Mouse (Mus musculus): ENCODE results near the gene Nup43. TPM values are rescaled to one million over a fixed set of nuclear protein-coding genes. Genes with fewer than 3 reads are reported as not detected.

The Nup43 gene
- total and polyA plus RNA-seq, 3 experiments, result 1.8 to 53.4 (median 37.9) TPM

DNA sequence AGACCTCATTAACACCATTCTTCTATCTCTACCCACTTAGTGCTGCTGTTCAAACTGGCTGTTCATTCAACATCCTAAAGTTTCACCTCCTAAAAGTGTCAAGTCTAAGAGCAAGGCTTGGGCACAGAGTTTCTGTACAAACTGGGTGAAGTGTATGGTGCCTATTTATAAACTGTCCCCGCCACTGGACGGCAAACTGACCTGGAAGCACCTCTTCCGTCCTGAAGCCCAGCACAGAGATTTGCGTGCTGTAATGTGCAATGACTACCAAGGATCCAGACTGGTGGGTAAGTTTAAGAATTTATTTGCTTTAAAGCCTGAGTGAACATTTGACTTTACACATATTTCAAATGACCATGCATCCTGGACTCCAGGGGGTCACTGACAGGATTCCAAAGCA lies 38.2 kb upstream of the Nup43 start:
- H3K36me3 ChIP-seq (replicated peaks), result peaks cover 55% of the 10 kb centered on the region
- H3K4me1 ChIP-seq (ENCODE audit: insufficient read depth, low read depth, low read length), result no peaks in the 10 kb centered on the region
- ATAC-seq (ENCODE audit: extremely low read depth, insufficient number of reproducible peaks, low FRiP score, poor library complexity, severe bottlenecking) (no peak), DNase-seq (ENCODE audit: low spot score) (no peak)
- H3K27me3 ChIP-seq (ENCODE audit: insufficient read depth, low read length), result no peaks in the 10 kb centered on the region
- no peaks in the 10 kb centered on the region for H3K9me3 ChIP-seq (replicated peaks)
- no peak for TF ChIP-seq GATA1 (IDR thresholded peaks at IDR 0.05; ENCODE audit: borderline replicate concordance, low read length)
- no peak for TF ChIP-seq TAL1 (conservative IDR thresholded peaks at IDR 0.05; ENCODE audit: low read depth, low read length)
- TF ChIP-seq POLR2AphosphoS5 (IDR thresholded peaks at IDR 0.05; ENCODE audit: insufficient replicate concordance, low read depth, low read length), result no peak
- TF ChIP-seq CTCF (IDR thresholded peaks at IDR 0.05; ENCODE audit: low read depth, low read length), result no peak
- no peak for TF ChIP-seq GATA2 (IDR thresholded peaks at IDR 0.05; ENCODE audit: borderline replicate concordance, low read depth, low read length)
- H3K4me3 ChIP-seq (ENCODE audit: low read depth, low read length), result no peak overlapping the region

DNA sequence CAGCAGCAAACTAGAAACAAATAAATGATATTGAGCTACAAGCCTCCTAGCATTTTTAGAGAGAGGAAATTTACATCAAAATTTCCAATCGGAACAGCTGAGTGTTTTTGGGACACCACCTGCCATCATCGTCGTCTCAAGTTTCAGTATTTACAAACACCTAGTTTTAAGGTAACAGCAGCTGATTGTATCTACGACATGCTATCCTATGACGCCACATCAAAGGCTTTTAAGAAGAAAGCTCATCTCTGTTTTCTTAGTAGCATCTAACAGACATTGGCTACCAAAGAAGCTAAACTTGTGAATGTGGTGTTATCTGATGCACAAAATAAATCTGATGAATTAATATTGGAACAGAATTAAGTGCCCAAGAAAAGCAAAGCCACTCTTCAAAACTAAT lies 37.0 kb upstream of the Nup43 start:
- no peak for ATAC-seq (ENCODE audit: extremely low read depth, insufficient number of reproducible peaks, low FRiP score, poor library complexity, severe bottlenecking)

DNA sequence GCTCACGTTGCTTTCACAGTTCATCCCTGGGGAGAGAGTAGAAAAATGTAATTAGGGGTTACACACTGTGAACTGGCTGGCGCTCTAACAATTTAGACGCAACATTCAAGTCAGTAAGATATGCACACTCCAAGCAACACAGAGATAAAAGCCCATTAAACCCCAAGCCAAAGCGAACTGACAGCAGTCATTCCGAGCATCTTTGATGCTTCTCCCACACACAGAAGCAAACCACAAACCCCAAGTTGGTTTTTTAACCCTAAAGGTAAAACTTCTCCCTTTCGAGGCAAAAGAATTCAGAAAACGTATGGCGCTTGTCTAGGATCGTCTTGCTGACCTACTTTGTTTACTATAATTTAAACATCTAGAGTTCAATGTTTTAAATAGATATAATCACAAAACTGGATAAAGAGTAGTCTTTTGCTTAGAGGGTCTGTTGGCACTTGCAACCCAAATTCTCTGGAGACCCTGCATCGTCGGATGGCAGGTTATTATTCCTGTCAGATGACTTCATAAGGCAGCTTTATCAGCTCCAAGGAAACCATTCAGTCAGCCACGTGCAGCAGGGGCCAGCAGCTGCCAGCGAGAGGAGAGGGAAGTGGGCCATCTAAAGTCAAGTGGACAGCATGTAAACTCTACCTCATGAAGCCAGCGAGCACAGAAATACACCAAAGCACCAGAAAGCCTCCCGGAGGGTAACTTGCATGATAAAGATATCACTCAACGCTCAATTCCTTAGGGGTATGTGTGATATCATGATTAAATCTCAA lies 36.2 kb upstream of the Nup43 start:
- Histone ChIP-seq H3K9me3 (replicated peaks) (no peaks in the 10 kb centered on the region), H3K27me3 (ENCODE audit: insufficient read depth, low read length) (no peaks in the 10 kb centered on the region), H3K36me3 (replicated peaks) (peaks cover 55% of the 10 kb centered on the region), H3K4me1 (ENCODE audit: insufficient read depth, low read depth, low read length) (no peaks in the 10 kb centered on the region), H3K4me3 (ENCODE audit: low read depth, low read length) (no peak overlapping the region)
- DNase-seq (ENCODE audit: low spot score) (no peak), ATAC-seq (ENCODE audit: extremely low read depth, insufficient number of reproducible peaks, low FRiP score, poor library complexity, severe bottlenecking) (no peak)
- TF ChIP-seq GATA1 (IDR thresholded peaks at IDR 0.05; ENCODE audit: borderline replicate concordance, low read length), result no peak
- TF ChIP-seq TAL1 (conservative IDR thresholded peaks at IDR 0.05; ENCODE audit: low read depth, low read length), result no peak
- no peak for TF ChIP-seq GATA2 (IDR thresholded peaks at IDR 0.05; ENCODE audit: borderline replicate concordance, low read depth, low read length)
- TF ChIP-seq CTCF (IDR thresholded peaks at IDR 0.05; ENCODE audit: low read depth, low read length), result no peak
- no peak for TF ChIP-seq POLR2AphosphoS5 (IDR thresholded peaks at IDR 0.05; ENCODE audit: insufficient replicate concordance, low read depth, low read length)

More for the DNA sequence above, 37.0 kb upstream of the Nup43 start:
- Histone ChIP-seq H3K4me1 (ENCODE audit: insufficient read depth, low read depth, low read length) (no peaks in the 10 kb centered on the region), H3K36me3 (replicated peaks) (peaks cover 55% of the 10 kb centered on the region), H3K4me3 (ENCODE audit: low read depth, low read length) (no peak overlapping the region), H3K9me3 (replicated peaks) (no peaks in the 10 kb centered on the region), H3K27me3 (ENCODE audit: insufficient read depth, low read length) (no peaks in the 10 kb centered on the region)
- TF ChIP-seq GATA2 (IDR thresholded peaks at IDR 0.05; ENCODE audit: borderline replicate concordance, low read depth, low read length) (no peak), TAL1 (conservative IDR thresholded peaks at IDR 0.05; ENCODE audit: low read depth, low read length) (no peak), POLR2AphosphoS5 (IDR thresholded peaks at IDR 0.05; ENCODE audit: insufficient replicate concordance, low read depth, low read length) (no peak), GATA1 (IDR thresholded peaks at IDR 0.05; ENCODE audit: borderline replicate concordance, low read length) (no peak), CTCF (IDR thresholded peaks at IDR 0.05; ENCODE audit: low read depth, low read length) (no peak)
- DNase-seq (ENCODE audit: low spot score), result no peak

DNA sequence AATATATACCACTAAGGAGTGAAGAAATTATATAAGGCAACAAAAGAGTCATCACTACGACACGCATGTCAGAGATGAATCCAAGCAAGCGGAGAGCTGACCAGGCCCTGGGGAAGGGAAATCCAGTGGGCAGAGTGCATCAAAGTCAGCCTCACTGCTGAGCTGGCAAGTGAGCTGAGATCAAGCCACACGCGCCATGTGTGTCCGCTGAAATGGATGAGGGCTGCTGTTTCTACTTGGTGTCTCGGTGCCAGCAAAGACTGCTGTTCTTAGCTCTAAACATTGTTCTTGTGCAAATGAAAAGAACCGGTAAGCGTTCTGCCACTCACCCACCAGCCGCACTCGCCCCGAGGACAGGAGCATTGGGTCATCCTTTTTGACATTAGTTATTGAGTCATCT lies 26.9 kb upstream of the Nup43 start:
- peaks cover 80% of the 10 kb centered on the region for H3K36me3 ChIP-seq (replicated peaks)
- no peak for TF ChIP-seq CTCF (IDR thresholded peaks at IDR 0.05; ENCODE audit: low read depth, low read length)
- TF ChIP-seq GATA1 (IDR thresholded peaks at IDR 0.05; ENCODE audit: borderline replicate concordance, low read length), result no peak
- TF ChIP-seq GATA2 (IDR thresholded peaks at IDR 0.05; ENCODE audit: borderline replicate concordance, low read depth, low read length), result no peak
- no peak for TF ChIP-seq TAL1 (conservative IDR thresholded peaks at IDR 0.05; ENCODE audit: low read depth, low read length)
- TF ChIP-seq POLR2AphosphoS5 (IDR thresholded peaks at IDR 0.05; ENCODE audit: insufficient replicate concordance, low read depth, low read length), result no peak
- ATAC-seq (ENCODE audit: extremely low read depth, insufficient number of reproducible peaks, low FRiP score, poor library complexity, severe bottlenecking) (no peak), DNase-seq (ENCODE audit: low spot score) (peak; percentile 58)
- no peaks in the 10 kb centered on the region for H3K4me1 ChIP-seq (ENCODE audit: insufficient read depth, low read depth, low read length)
- H3K27me3 ChIP-seq (ENCODE audit: insufficient read depth, low read length), result no peaks in the 10 kb centered on the region
- no peak overlapping the region for H3K4me3 ChIP-seq (ENCODE audit: low read depth, low read length)
- no peaks in the 10 kb centered on the region for H3K9me3 ChIP-seq (replicated peaks)

DNA sequence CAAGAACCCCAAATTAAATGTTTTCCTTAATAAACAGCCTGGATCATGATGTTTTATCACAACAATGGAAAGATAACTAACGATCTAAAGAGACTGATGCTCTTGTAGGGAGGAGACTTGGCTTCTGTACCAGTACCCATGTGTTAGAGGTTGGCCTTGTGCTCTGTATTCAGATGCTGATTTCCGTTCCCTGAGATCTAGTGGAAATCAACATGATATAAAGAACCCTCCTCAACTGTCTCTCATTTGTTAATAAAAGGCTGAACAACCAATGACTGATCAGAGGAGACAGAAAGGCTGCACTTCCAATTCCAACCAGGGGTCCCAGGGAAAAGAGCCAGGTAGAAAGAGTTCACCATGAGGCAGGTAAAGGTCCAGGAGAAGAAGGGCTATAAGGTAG lies 21.4 kb upstream of the Nup43 start:
- H3K27me3 ChIP-seq (ENCODE audit: insufficient read depth, low read length), result no peaks in the 10 kb centered on the region
- no peaks in the 10 kb centered on the region; the same call in 1 of the 2 replicates for H3K4me1 ChIP-seq (ENCODE audit: insufficient read depth, low read depth, low read length)
- no peak overlapping the region for H3K4me3 ChIP-seq (ENCODE audit: low read depth, low read length)
- H3K36me3 ChIP-seq (replicated peaks), result peaks cover 81% of the 10 kb centered on the region
- no peaks in the 10 kb centered on the region for H3K9me3 ChIP-seq (replicated peaks)
- TF ChIP-seq POLR2AphosphoS5 (IDR thresholded peaks at IDR 0.05; ENCODE audit: insufficient replicate concordance, low read depth, low read length) (no peak), TAL1 (conservative IDR thresholded peaks at IDR 0.05; ENCODE audit: low read depth, low read length) (no peak), GATA1 (IDR thresholded peaks at IDR 0.05; ENCODE audit: borderline replicate concordance, low read length) (no peak), GATA2 (IDR thresholded peaks at IDR 0.05; ENCODE audit: borderline replicate concordance, low read depth, low read length) (no peak), CTCF (IDR thresholded peaks at IDR 0.05; ENCODE audit: low read depth, low read length) (no peak)
- DNase-seq (ENCODE audit: low spot score), result no peak
- ATAC-seq (ENCODE audit: extremely low read depth, insufficient number of reproducible peaks, low FRiP score, poor library complexity, severe bottlenecking), result no peak

DNA sequence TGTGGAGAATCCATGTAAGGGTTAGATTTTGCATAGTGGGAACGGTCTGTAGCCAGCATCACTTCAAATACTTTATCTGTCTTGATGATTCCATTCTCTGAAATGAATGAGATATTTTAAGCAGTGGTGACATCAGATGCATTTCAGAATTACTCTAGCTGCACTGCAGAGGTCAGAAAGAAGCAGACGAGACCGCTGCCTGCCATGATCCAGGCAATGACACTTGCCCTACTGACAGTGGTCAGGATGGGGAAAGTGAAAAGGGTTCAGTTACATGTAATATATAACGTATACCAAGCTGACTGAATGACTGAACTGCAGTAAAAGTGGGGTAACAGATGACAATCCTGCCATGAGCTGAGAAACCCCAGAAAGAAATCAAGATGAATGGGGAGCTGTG lies 18.2 kb upstream of the Nup43 start:
- H3K4me3 ChIP-seq (ENCODE audit: low read depth, low read length), result no peak overlapping the region
- TF ChIP-seq TAL1 (conservative IDR thresholded peaks at IDR 0.05; ENCODE audit: low read depth, low read length), result no peak
- no peak for TF ChIP-seq GATA2 (IDR thresholded peaks at IDR 0.05; ENCODE audit: borderline replicate concordance, low read depth, low read length)
- no peak for TF ChIP-seq POLR2AphosphoS5 (IDR thresholded peaks at IDR 0.05; ENCODE audit: insufficient replicate concordance, low read depth, low read length)
- TF ChIP-seq GATA1 (IDR thresholded peaks at IDR 0.05; ENCODE audit: borderline replicate concordance, low read length), result no peak
- TF ChIP-seq CTCF (IDR thresholded peaks at IDR 0.05; ENCODE audit: low read depth, low read length), result no peak
- peaks cover under 1% of the 10 kb centered on the region; the same call in 1 of the 2 replicates for H3K4me1 ChIP-seq (ENCODE audit: insufficient read depth, low read depth, low read length)
- ATAC-seq (ENCODE audit: extremely low read depth, insufficient number of reproducible peaks, low FRiP score, poor library complexity, severe bottlenecking) (no peak), DNase-seq (ENCODE audit: low spot score) (no peak)
- no peaks in the 10 kb centered on the region for H3K9me3 ChIP-seq (replicated peaks)
- H3K27me3 ChIP-seq (ENCODE audit: insufficient read depth, low read length), result no peaks in the 10 kb centered on the region
- peaks cover 78% of the 10 kb centered on the region for H3K36me3 ChIP-seq (replicated peaks)

Measured in G1E (cell line).